Mouse (Mus musculus) liver, postnatal 0 days (tissue): Measurements from ENCODE around the gene Alkbh6. TPM values are rescaled to one million over a fixed set of nuclear protein-coding genes. Genes with fewer than 3 reads are reported as not detected.

Experiments used
- ATAC-seq: fragments of 200-750 bp; cut with Nextera tagmentation; 2 replicates; pipeline ENCODE4 v1.8.0; 2017; ENCODE audit warnings: mild to moderate bottlenecking, moderate library complexity
- DNase-seq: peaks from one replicate; pipeline ENCODE4 v3.0.0-alpha.2; 2016
- H3K27ac ChIP-seq: fragments of 300-500 bp; sonication (generic); 2 replicates; pipeline ENCODE4 v1.5.1; 2014; ENCODE audit warnings: antibody characterized with exemption, moderate library complexity, mild to moderate bottlenecking, low read depth
- H3K27me3 ChIP-seq: fragments of 300-500 bp; sonication (generic); 2 replicates; pipeline ENCODE4 v1.6.1; 2014; ENCODE audit warnings: low read length, control low read depth, mixed read lengths; ENCODE audit not compliant: insufficient read depth
- H3K36me3 ChIP-seq: fragments of 300-500 bp; sonication (generic); replicated peaks from 2 replicates; pipeline ENCODE4 v1.6.1; 2014; ENCODE audit warnings: mild to moderate bottlenecking, control low read depth, low read length, moderate library complexity, mixed read lengths; ENCODE audit not compliant: insufficient read depth
- H3K4me1 ChIP-seq: fragments of 300-500 bp; sonication (generic); 2 replicates; pipeline ENCODE4 v1.6.1; 2014; ENCODE audit warnings: antibody characterized with exemption, mild to moderate bottlenecking, control low read depth; ENCODE audit not compliant: insufficient read depth
- H3K4me2 ChIP-seq: fragments of 300-500 bp; sonication (generic); 2 replicates; pipeline ENCODE4 v1.6.1; 2014; ENCODE audit warnings: low read depth, mild to moderate bottlenecking, low read length, moderate library complexity, mixed read lengths
- H3K4me3 ChIP-seq: fragments of 300-500 bp; sonication (generic); 2 replicates; pipeline ENCODE4 v1.5.1; 2014; ENCODE audit warnings: low read depth, low read length
- H3K9ac ChIP-seq: fragments of 300-500 bp; sonication (generic); replicated peaks from 2 replicates; pipeline ENCODE4 v1.6.1; 2014; ENCODE audit warnings: mild to moderate bottlenecking, moderate library complexity
- H3K9me3 ChIP-seq: fragments of 300-500 bp; sonication (generic); 2 replicates; pipeline ENCODE4 v1.6.1; 2016; ENCODE audit warnings: mild to moderate bottlenecking, control low read depth, low read length, mixed read lengths
- CTCF ChIP-seq: sonication (generic); IDR thresholded peaks from 2 replicates; pipeline ENCODE4 v1.5.1; 2016; ENCODE audit warnings: antibody characterized with exemption, low read depth
- EP300 ChIP-seq: IDR thresholded peaks from 2 replicates; pipeline ENCODE4 v1.6.1; 2016; ENCODE audit warnings: antibody characterized with exemption, low read depth, mild to moderate bottlenecking
- whole genome bisulfite sequencing: fragments of 180-500 bp; shearing (Covaris S2); extraction: QIAGEN DNeasy Blood & Tissue Kit; methylation state at CpG from one replicate; pipeline ENCODE4 v1.1.7; 2014; ENCODE audit not compliant: insufficient replicate concordance; 5-methylcytosine and 5-hydroxymethylcytosine counted together
- polyA plus RNA-seq: library from polyadenylated mRNA; unstranded; fragments of >200 nt; fragmentation: Nextera tagmentation; extraction: Ambion mirVana; gene quantifications from 2 replicates; pipeline ENCODE4 v1.2.1, GENCODE M21; 2015

Alkbh6 gene
- polyA plus RNA-seq, result 23.1 and 23.9 TPM in 2 replicates

DNA sequence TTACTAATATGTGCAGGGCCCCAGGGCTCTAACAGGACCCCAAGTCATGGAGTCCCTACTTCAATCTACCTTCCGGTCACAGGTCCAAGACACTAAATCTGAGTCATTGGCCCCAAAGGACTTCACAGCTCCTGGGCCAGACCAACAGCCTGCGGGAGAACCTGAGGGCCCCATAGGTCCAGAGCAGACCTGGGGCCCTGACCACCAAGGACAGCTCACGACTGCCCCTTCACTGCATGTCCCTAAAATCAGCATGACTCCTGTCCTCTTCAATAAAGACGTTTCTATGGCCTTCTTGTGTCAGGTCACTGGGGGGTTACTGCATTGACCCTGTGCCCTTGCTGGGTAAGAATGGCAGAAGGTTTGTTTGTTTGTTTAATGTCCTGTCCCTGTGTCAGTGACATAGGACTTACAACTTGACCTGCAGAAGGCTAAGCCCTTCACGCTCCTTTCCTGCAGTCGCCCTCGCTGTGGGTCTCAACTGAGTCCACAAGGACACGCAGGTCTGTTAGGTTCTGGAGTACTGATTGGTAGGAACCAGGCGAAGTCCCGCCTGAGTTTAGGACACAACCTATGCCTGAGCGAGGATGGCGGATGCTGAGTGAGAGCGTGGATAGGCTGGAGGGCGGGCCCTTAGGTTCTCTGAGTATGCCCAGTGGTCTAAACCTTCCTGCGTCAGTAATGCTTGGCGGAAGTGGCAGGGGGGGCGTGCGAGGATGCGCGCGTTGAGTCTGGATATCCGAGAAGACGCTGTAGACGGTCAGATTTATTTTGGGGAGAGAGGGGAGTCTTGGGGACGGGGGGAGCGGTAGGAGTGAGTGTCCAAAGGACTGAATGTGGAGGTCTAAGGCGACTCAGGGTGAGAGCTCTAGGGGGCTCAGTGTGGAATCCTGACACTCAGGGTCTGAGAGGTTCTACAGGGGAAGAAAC lies at the start of gene Alkbh6:
Alkbh6 (plus strand) TSS at position 642 of the 930 bp plus-strand sequence.
- Histone ChIP-seq H3K27ac (peak within 1 kb of the TSS; percentile 78), H3K27me3 (no peaks in the 10 kb centered on the region), H3K4me1 (peaks cover 14% of the 10 kb centered on the region), H3K4me2 (peak within 1 kb of the TSS; percentile 91), H3K9ac (peak within 1 kb of the TSS; percentile 62), H3K4me3 (peak within 1 kb of the TSS; percentile 49), H3K36me3 (no peaks in the 10 kb centered on the region), H3K9me3 (no peaks in the 10 kb centered on the region)
- DNase-seq, result peak; percentile 88
- no peak for TF ChIP-seq CTCF
- TF ChIP-seq EP300, result no peak
- peak; percentile 100 for ATAC-seq
- WGBS, result 4% methylated on average over 27 of the region's 27 CpGs

DNA sequence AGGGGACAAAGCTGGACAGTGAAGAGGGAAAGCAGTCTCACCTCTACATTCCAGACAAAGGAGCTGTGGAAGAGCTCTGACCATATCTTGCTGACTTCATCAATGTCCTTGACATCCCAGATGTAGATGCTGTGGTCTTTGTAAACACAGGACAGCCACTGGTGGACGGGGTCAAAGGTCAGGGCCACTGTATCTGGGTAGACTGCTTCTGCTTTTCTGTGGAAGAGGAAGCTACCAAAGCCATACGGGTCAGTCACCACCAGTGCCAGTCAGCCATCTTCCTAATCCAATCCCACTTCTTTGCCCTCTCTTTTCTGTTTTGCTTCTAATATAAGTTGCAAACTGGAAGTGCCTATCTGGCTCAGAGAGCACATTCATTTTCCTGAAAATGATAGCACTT lies 43.5 kb upstream of the Alkbh6 start:
- no peaks in the 10 kb centered on the region for H3K27me3 ChIP-seq
- 38% methylated on average over 2 of the region's 2 CpGs for WGBS
- no peaks in the 10 kb centered on the region for H3K9me3 ChIP-seq
- H3K4me3 ChIP-seq, result no peak overlapping the region
- DNase-seq (peak; percentile 24), ATAC-seq (peak; percentile 23; the same call in 1 of the 2 replicates)
- no peaks in the 10 kb centered on the region for H3K4me1 ChIP-seq
- H3K36me3 ChIP-seq, result peaks cover 18% of the 10 kb centered on the region
- H3K9ac ChIP-seq, result no peak overlapping the region
- H3K27ac ChIP-seq, result no peak overlapping the region
- TF ChIP-seq EP300 (no peak), CTCF (no peak)
- no peak overlapping the region for H3K4me2 ChIP-seq

GRCm38 (mm10) chr7:30265531-30265930 lies 43.0 kb upstream of the Alkbh6 start:
- no peak overlapping the region for H3K9ac ChIP-seq
- peaks cover 18% of the 10 kb centered on the region for H3K36me3 ChIP-seq
- no peaks in the 10 kb centered on the region for H3K9me3 ChIP-seq
- ATAC-seq (no peak), DNase-seq (no peak)
- TF ChIP-seq CTCF (no peak), EP300 (no peak)
- no peak overlapping the region for H3K4me3 ChIP-seq
- no peak overlapping the region for H3K27ac ChIP-seq
- H3K4me1 ChIP-seq, result no peaks in the 10 kb centered on the region
- H3K4me2 ChIP-seq, result no peak overlapping the region
- WGBS, result 85% methylated on average over 5 of the region's 5 CpGs
- no peaks in the 10 kb centered on the region for H3K27me3 ChIP-seq

DNA sequence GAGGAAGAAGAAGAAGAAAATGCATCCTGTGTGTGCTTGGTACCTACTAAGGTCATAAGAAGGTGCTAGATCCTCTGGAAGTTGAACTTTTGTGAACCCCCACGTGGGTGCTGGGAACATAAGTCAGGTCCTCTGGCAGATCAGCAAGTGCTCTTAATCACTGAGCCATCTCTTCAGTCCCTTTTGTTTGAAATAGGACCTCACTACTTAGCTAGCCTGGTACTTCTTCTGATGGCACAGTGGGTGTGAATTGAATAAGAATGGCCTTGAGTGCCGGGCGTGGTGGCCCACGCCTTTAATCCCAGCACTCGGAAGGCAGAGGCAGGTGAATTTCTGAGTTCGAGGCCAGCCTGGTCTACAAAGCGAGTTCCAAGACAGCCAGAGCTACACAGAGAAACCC lies 42.6 kb upstream of the Alkbh6 start:
- ATAC-seq (no peak), DNase-seq (no peak)
- Histone ChIP-seq H3K4me2 (no peak overlapping the region), H3K4me3 (no peak overlapping the region), H3K9ac (no peak overlapping the region), H3K27ac (no peak overlapping the region), H3K36me3 (peaks cover 19% of the 10 kb centered on the region), H3K27me3 (no peaks in the 10 kb centered on the region), H3K9me3 (no peaks in the 10 kb centered on the region), H3K4me1 (no peaks in the 10 kb centered on the region)
- WGBS, result 86% methylated on average over 7 of the region's 7 CpGs
- no peak for TF ChIP-seq CTCF
- no peak for TF ChIP-seq EP300

DNA sequence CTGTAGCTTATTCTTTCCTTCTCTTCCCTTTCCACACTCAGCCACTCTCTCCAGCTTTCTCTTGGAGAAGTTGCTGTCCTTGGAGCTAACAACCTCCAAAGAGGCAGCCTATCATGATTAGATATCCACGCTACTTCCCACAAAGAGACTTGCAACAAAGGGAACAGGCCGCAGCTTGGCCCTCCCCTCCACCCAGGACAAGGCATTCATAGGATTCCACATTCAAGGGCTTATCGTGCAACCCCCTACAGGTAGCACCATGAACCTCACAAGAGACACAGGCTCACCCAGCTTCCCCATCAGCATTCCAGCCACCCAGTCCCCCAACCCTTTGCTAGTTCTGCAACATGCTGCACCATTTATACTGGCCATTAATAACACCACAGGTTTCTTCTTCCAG lies 41.7 kb upstream of the Alkbh6 start:
- ATAC-seq, result no peak

DNA sequence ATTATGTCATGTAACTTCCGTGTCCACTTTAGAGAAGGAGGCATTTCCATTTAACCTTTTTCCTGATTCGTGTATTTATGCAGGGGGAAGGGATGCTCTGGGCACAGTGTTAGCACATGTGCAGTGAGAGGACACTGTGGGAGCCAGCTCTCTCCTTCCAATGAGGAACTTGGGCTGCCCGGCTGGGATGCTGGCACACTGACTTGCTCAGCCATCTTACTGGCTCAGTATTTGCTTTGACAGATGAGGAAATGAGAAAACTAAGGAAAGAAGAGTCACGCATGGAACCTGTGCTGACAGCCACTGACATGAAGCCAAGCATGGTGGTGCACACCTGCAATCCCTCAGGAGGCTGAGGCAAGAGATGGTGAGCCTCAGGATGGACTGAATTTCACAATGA lies 38.9 kb upstream of the Alkbh6 start:
- Histone ChIP-seq H3K4me3 (no peak overlapping the region), H3K4me1 (no peaks in the 10 kb centered on the region), H3K36me3 (peaks cover 12% of the 10 kb centered on the region; the same call in 1 of the 2 replicates), H3K4me2 (no peak overlapping the region), H3K27ac (no peak overlapping the region), H3K9ac (no peak overlapping the region), H3K9me3 (no peaks in the 10 kb centered on the region), H3K27me3 (no peaks in the 10 kb centered on the region)
- DNase-seq, result no peak
- whole genome bisulfite sequencing, result 78% methylated on average over 4 of the region's 4 CpGs
- ATAC-seq, result no peak
- no peak for TF ChIP-seq CTCF
- TF ChIP-seq EP300, result no peak

More for the DNA sequence above, 41.7 kb upstream of the Alkbh6 start:
- no peak overlapping the region for H3K4me2 ChIP-seq
- H3K4me1 ChIP-seq, result no peaks in the 10 kb centered on the region
- no peak overlapping the region for H3K27ac ChIP-seq
- H3K27me3 ChIP-seq, result no peaks in the 10 kb centered on the region
- no peak overlapping the region for H3K4me3 ChIP-seq
- H3K36me3 ChIP-seq, result peaks cover 17% of the 10 kb centered on the region
- DNase-seq, result no peak
- no peaks in the 10 kb centered on the region for H3K9me3 ChIP-seq
- WGBS, result 85% methylated on average over 3 of the region's 3 CpGs
- TF ChIP-seq CTCF (no peak), EP300 (no peak)
- no peak overlapping the region for H3K9ac ChIP-seq
